Mouse (Mus musculus) spleen, postnatal 10 days (tissue): ENCODE data around the gene Kansl1.

ENCODE experiments used
- DNase-seq, 2 experiments: peaks; one replicate each; pipeline ENCODE4 v3.0.0; 2021 to 2022; ENCODE audit warnings: low spot score in 2 of 2

Kansl1 gene

DNA sequence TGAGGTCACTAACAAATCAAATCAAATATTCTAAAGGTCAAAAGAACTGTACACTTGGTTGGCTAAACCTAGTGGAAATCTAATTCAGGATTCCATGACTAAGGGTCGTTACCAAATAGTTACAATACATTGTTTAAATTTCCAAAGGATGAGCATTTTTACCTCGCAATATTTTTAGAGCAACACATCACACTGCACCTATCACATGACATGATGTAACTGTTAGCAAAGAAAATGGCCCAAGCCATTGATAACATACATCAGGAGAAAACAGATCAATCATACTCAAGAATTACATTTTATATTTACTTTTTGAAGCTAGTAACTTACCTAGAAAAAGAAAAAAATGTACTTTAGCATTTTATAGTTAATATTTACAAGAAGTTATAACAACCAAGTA lies 29.0 kb downstream of the Kansl1 start:
- DNase-seq: no peak

DNA sequence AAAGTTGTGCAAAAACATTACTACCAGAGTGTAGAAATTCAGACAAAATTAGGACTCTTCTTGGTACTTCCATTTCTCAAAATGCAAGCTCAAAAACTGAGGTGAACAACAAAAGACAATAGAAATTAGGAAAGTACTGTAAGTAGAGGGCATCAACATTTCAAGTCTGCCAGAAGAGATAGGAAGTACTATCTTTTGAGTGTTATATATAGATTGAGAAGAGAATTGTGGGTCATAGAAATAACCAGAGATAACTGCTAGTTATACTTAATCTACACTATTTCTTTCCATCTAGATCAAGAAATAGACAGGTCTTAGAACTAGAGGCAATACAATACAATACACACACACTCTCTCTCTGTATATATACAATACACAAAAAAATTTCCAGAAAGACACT lies 30.2 kb downstream of the Kansl1 start:
- DNase-seq: no peak

- DNase-seq: no peak
Measured at GRCm38 (mm10) chr11:104436394-104436954, 32.2 kb downstream of the Kansl1 start.

GRCm38 (mm10) chr11:104435753-104436152 lies 32.9 kb downstream of the Kansl1 start:
- DNase-seq: no peak

GRCm38 (mm10) chr11:104435141-104435540 lies 33.5 kb downstream of the Kansl1 start:
- no peak for DNase-seq

DNA sequence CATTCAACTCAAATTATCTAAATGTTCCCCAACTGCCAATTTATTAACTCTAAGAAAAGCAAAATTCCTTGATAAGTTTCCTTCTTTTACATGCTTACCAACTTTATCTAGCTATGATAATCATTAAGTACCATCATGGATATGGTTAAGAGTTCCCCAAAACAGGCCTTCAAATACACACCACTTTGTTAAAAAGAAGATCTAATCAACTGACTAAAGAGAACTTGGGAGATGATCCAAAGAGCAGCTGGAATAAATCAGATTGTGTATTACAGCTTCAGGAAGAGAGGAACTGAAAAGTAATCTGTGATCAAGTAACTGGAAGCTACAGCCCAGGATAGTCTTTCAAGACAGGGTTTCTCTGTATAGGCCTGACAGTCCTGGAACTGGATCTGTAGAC lies 36.4 kb downstream of the Kansl1 start:
- no peak for DNase-seq

GRCm38 (mm10) chr11:104431807-104432206 lies 36.9 kb downstream of the Kansl1 start:
- no peak for DNase-seq

- DNase-seq: peak; percentile 39 to 80
Measured at GRCm38 (mm10) chr11:104424727-104425416, 43.8 kb downstream of the Kansl1 start.

GRCm38 (mm10) chr11:104412254-104412653 lies 56.4 kb downstream of the Kansl1 start:
- no peak for DNase-seq

DNA sequence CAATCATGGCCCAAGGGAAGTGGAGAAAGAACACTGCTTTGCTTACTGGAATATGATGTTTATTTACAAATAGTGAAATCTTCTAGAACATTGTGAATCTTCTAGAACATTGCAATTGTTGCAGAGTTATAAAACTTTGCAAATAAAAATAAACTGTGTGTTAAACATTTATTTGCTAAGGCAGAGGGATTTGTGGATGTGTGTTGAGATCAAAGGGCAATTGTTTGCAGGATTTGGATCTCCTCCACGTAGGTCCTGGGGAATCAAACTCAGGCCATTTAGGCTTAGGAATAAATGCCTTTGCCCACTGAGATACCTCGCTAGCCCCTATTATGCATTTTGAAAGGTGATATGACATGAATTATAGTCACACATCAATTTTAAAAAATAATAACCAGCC lies 61.3 kb downstream of the Kansl1 start:
- DNase-seq: no peak

DNA sequence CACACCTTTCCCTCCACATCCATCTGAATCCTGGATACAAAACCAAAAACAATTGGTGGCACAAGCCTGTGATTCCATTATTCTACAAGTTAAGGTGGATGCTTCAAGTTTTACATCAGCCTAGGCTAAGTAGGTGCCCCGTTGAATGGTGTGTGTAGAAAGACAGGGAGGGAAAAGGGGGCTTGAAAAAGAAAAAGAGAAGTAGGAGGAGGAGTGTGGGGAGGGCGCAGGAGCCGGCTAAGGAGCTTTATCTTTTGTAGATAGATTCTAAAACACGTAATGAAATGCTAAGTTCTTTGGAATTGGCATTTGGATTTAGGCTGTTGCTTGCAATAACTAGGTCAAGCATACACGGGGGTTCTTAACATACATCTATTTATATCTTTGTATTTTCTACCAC lies 67.7 kb downstream of the Kansl1 start:
- no peak for DNase-seq

- DNase-seq: no peak
Measured at GRCm38 (mm10) chr11:104399459-104400216, 69.0 kb downstream of the Kansl1 start.

DNA sequence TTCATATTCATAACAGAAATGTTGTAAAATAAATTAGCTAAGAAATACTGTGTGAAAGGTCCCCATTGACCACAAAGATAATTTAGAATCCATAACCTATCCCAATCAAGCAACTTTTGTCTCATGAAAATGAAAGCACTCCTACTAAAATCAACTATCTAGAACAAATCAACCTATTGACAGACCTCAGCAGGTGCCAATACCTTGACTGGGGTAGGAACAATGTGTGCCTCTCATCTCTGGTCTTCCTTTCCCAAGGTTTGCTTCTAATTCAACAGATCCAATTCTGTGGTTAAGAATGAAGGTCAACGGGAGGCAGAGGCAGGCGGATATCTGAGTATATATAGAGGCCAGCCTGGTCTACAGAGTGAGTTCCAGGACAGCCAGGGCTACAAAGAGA lies 73.0 kb downstream of the Kansl1 start:
- DNase-seq: no peak

DNA sequence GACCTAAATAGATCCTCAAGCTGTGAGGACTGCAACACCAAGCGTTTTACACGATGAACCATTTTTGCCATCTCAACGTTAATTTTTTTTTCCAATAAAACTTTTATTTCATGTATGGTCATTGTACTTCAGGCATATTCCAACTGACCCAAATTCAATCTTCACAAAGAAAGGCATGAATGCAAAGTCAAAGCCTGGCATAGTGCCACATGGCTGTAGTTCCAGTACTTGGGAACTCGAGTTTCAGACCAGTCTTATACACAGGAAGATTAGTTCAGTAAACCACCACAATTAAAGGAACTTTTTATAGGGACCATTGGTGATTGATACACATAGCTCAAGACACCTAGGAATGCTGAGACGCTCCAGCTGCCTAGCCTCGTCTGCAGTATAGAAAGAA lies 75.5 kb downstream of the Kansl1 start:
- DNase-seq: no peak

GRCm38 (mm10) chr11:104392153-104392552 lies 76.5 kb downstream of the Kansl1 start:
- DNase-seq: no peak

DNA sequence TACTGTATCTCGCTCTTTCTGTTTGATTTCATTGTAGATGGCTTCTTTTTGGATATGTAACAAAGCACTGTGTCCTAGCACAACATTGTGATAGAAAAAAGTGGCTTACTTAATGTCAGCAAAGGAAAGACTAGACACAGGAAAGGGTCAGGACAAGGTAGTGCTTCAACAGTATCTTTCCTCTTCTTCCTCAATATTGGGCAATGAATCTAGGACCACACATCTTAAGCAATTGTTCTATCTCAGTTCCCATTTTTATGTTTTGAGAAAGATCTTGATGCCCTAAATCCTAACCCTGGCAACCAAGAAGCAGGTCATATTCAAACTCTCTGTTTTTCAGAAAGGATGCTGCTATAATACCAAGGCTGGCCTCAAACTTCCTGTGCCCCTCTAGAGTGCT lies 81.4 kb downstream of the Kansl1 start:
- DNase-seq: no peak

GRCm38 (mm10) chr11:104386595-104386994 lies 82.1 kb downstream of the Kansl1 start:
- no peak for DNase-seq

GRCm38 (mm10) chr11:104383167-104383810 lies 85.4 kb downstream of the Kansl1 start:
- DNase-seq: no peak

GRCm38 (mm10) chr11:104381887-104382286 lies 86.8 kb downstream of the Kansl1 start:
- no peak for DNase-seq

- DNase-seq: peak in 1 of 2 experiments; percentile 17
Measured at GRCm38 (mm10) chr11:104379635-104380034, 89.0 kb downstream of the Kansl1 start.

- DNase-seq: no peak
Measured at GRCm38 (mm10) chr11:104376291-104376690, 92.4 kb downstream of the Kansl1 start.

GRCm38 (mm10) chr11:104367486-104368190 lies 101.0 kb downstream of the Kansl1 start:
- no peak for DNase-seq
